In the genomic region with DNA sequence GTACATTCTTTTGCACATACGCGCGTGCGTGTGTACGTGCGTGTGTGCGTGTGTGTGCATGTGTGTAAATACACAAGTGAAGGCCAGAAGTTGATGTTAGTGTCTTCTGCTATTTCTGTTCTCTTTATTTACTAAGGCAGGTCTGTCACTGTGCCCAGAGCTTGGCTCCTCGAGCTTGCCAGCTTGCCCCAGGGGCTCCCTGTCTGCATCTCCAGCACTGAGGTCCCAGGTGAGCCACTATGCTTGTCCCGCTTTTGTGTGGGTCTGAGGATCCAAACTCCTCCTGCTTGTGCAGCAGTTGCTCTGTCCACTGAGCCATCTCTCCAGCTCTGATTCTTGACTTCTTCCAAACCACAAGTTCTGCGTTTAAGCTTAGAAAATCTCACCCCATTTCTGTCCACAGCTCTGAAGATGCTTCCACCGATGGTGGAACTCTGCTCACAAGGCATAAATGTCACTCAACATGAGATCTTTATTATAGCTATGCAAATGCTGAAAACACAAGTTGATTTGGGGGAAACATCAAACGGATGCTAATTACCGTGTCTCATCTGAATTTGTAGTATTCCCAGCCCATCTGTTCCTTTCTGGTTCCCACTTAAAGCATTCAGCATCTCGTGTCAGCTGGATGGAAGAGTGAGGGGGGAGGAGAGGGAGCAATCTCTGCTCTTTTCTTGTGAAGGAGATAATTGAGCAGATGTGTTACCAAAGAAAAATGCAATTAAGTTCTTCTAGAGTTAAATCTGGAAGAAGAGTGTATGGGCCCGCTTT, we compare ENCODE assay signal across 15 mouse cellular contexts. TPM values are rescaled to one million over a fixed set of nuclear protein-coding genes. Genes with fewer than 3 reads are reported as not detected.
DNase-seq lines count a peak whose midpoint lies in the region; ATAC-seq and TF ChIP-seq lines count a peak whose summit lies in the region.
"Had no signal": no experiment of that assay in that cellular context is flagged by ENCODE, and none has a peak within 500 bp of the region (broad histone marks: within the 10 kb centered on the region; RNA-seq: fewer than 3 reads in every experiment).

No protein-coding gene starts in this region.

- intact Hi-C loops in gastrocnemius, postnatal 14 days (cut with DNase I; ENCODE audit: low total_unique reads): no loop called here

- peaks cover 3% of the 10 kb centered on the region; the same call in 1 of the 2 replicates for H3K4me1 ChIP-seq in forebrain, embryonic 13.5 days
- no peaks in the 10 kb centered on the region; the same call in 1 of the 2 replicates for H3K4me1 ChIP-seq in midbrain, postnatal 0 days (ENCODE audit: insufficient read depth, low read length)
- H3K4me1 ChIP-seq in liver, embryonic 11.5 days (replicated peaks; ENCODE audit: control insufficient read depth, insufficient read depth, low read length): no peaks in the 10 kb centered on the region
- H3K4me1 ChIP-seq: embryonic facial prominence, embryonic 10.5 days had no signal

- H3K4me3 ChIP-seq in forebrain, embryonic 13.5 days: no peak overlapping the region
- no peak overlapping the region for H3K4me3 ChIP-seq in layer of hippocampus, adult 2 months
- no peak overlapping the region for H3K4me3 ChIP-seq in midbrain, postnatal 0 days (ENCODE audit: low read depth, low read length)
- no peak overlapping the region for H3K4me3 ChIP-seq in liver, embryonic 11.5 days (ENCODE audit: low read depth, low read length)
- H3K4me3 ChIP-seq: embryonic facial prominence, embryonic 10.5 days had no signal

- ATAC-seq in forebrain, embryonic 13.5 days: peak; percentile 94
- peak; percentile 55 for ATAC-seq in midbrain, postnatal 0 days (ENCODE audit: low FRiP score)
- ATAC-seq in liver, embryonic 11.5 days (replicated peaks; ENCODE audit: low FRiP score): no peak
- ATAC-seq: inflammation-experienced regulatory T-cells, adult 6 months; liver, postnatal 0 days had no signal

- H3K27ac ChIP-seq in forebrain, embryonic 13.5 days: peak overlapping the region; percentile 55
- no peak overlapping the region for H3K27ac ChIP-seq in layer of hippocampus, adult 2 months
- H3K27ac ChIP-seq in midbrain, postnatal 0 days (ENCODE audit: low read depth, low read length): no peak overlapping the region
- no peak overlapping the region for H3K27ac ChIP-seq in liver, embryonic 11.5 days (ENCODE audit: low read depth, low read length)
- H3K27ac ChIP-seq: embryonic facial prominence, embryonic 10.5 days had no signal

- H3K4me2 ChIP-seq in forebrain, embryonic 13.5 days: no peak overlapping the region
- no peak overlapping the region for H3K4me2 ChIP-seq in midbrain, postnatal 0 days (ENCODE audit: low read depth, low read length, poor library complexity, severe bottlenecking)
- no peak overlapping the region for H3K4me2 ChIP-seq in liver, embryonic 11.5 days

- no peaks in the 10 kb centered on the region for H3K36me3 ChIP-seq in forebrain, embryonic 13.5 days (ENCODE audit: poor library complexity, severe bottlenecking)
- H3K36me3 ChIP-seq in midbrain, postnatal 0 days (ENCODE audit: insufficient read depth, low read length): no peaks in the 10 kb centered on the region
- no peaks in the 10 kb centered on the region for H3K36me3 ChIP-seq in liver, embryonic 11.5 days (ENCODE audit: control insufficient read depth, insufficient read depth, low read length)
- H3K36me3 ChIP-seq: embryonic facial prominence, embryonic 10.5 days had no signal

- DNase-seq in brain, embryonic 18.5 days (ENCODE audit: low read depth, low spot score): peak; percentile 61
- peak; percentile 12 to 62 for DNase-seq in layer of hippocampus, adult 2 months (ENCODE audit: low spot score in 2 of 2)
- DNase-seq in midbrain, postnatal 0 days (ENCODE audit: low spot score): peak; percentile 65
- no peak for DNase-seq in gastrocnemius, postnatal 14 days
- no peak for DNase-seq in liver, embryonic 11.5 days (ENCODE audit: low spot score)
- no peak for DNase-seq in ovary, postnatal 36 days (ENCODE audit: low spot score)
- DNase-seq: adrenal gland, postnatal 14 days; liver, postnatal 0 days had no signal

- H3K27me3 ChIP-seq in forebrain, embryonic 13.5 days: no peaks in the 10 kb centered on the region
- no peaks in the 10 kb centered on the region for H3K27me3 ChIP-seq in midbrain, postnatal 0 days (ENCODE audit: insufficient read depth, low read length)
- no peaks in the 10 kb centered on the region for H3K27me3 ChIP-seq in liver, embryonic 11.5 days (replicated peaks; ENCODE audit: control insufficient read depth, insufficient read depth, low read length)

- no peak overlapping the region for H3K9ac ChIP-seq in forebrain, embryonic 13.5 days
- no peak overlapping the region for H3K9ac ChIP-seq in midbrain, postnatal 0 days (replicated peaks; ENCODE audit: low read length, poor library complexity, severe bottlenecking)
- H3K9ac ChIP-seq in liver, embryonic 11.5 days (ENCODE audit: low read depth, low read length): no peak overlapping the region
- H3K9ac ChIP-seq: liver, postnatal 0 days had no signal

- 69% methylated on average over 15 of the region's 15 CpGs for WGBS in forebrain, embryonic 13.5 days
- 66% methylated on average over 15 of the region's 15 CpGs for WGBS in midbrain, postnatal 0 days
- WGBS in liver, embryonic 11.5 days: 83% methylated on average over 15 of the region's 15 CpGs

- no peak for TF ChIP-seq CTCF in layer of hippocampus, adult 2 months (conservative IDR thresholded peaks at IDR 0.05)
- TF ChIP-seq CTCF in midbrain, postnatal 0 days (IDR thresholded peaks at IDR 0.05): no peak

- H3K9me3 ChIP-seq in forebrain, embryonic 13.5 days (replicated peaks): no peaks in the 10 kb centered on the region
- H3K9me3 ChIP-seq in midbrain, postnatal 0 days (ENCODE audit: low read length): no peaks in the 10 kb centered on the region
- H3K9me3 ChIP-seq in liver, embryonic 11.5 days (ENCODE audit: control insufficient read depth, low read length): no peaks in the 10 kb centered on the region
- H3K9me3 ChIP-seq: embryonic facial prominence, embryonic 10.5 days had no signal

RNA-seq across cellular contexts. Expression of gene Fam240b, which starts 29.1 kb away (rescaled TPM):
- polyA plus RNA-seq in forebrain, embryonic 13.5 days (2015; fragmentation: Nextera tagmentation; extraction: Ambion mirVana): not detected in 2 replicates
- not detected for total RNA-seq in layer of hippocampus, adult 2 months (2021)
- total RNA-seq in midbrain, postnatal 0 days (2014; rRNA removed): not detected in 2 replicates
- polyA plus RNA-seq in midbrain, postnatal 0 days (2015; fragmentation: Nextera tagmentation; extraction: Ambion mirVana): not detected in 2 replicates
- total RNA-seq in gastrocnemius, postnatal 14 days (2021): under 1 TPM in 1 of 2 experiments, not detected in 1; 0.20 TPM
- not detected in 2 replicates for polyA plus RNA-seq in liver, embryonic 11.5 days (2014; fragmentation: Nextera tagmentation; extraction: Ambion mirVana)
- total RNA-seq: adrenal gland, postnatal 14 days; layer of hippocampus, postnatal 36 days; MEL had no signal
- polyA plus RNA-seq: embryonic facial prominence, embryonic 10.5 days; gonadal fat pad, adult 2 months; inflammation-experienced regulatory T-cells, adult 6 months; liver, postnatal 0 days; spleen, adult 2 months had no signal

Comparison
In these comparisons a context has a peak if more than half of its experiments do, and no peak if none do; other contexts are left out.
1. DNase-seq: peak in brain, embryonic 18.5 days (single experiment), layer of hippocampus, adult 2 months (2 of 2) and midbrain, postnatal 0 days (single experiment); none in gastrocnemius, postnatal 14 days (single experiment), liver, embryonic 11.5 days (single experiment) and ovary, postnatal 36 days (single experiment).